In genomic region chr2:173019790-173020189, GRCm38 (mm10) we compare ENCODE assay signal across 8 mouse cellular contexts. TPM values are rescaled to one million over a fixed set of nuclear protein-coding genes. Genes with fewer than 3 reads are reported as not detected.
DNase-seq lines count a peak whose midpoint lies in the region; ATAC-seq and TF ChIP-seq lines count a peak whose summit lies in the region.

No protein-coding gene starts in this region.

- H3K4me1 ChIP-seq in ES-E14 (ENCODE audit: control insufficient read depth in 2 of 2, insufficient read depth in 2 of 2, low read length in 2 of 2, poor library complexity in 1 of 2) = peaks cover 0 to 19% of the 10 kb centered on the region in 2 experiments; a peak in 3 of 4 replicates
- H3K4me1 ChIP-seq in hindbrain, embryonic 11.5 days (replicated peaks; ENCODE audit: control insufficient read depth, insufficient read depth, low read length) = peaks cover 19% of the 10 kb centered on the region

- H3K36me3 ChIP-seq in ES-E14 (ENCODE audit: control insufficient read depth, insufficient read depth, low read length, poor library complexity, severe bottlenecking) = peaks cover 25% of the 10 kb centered on the region
- peaks cover 3% of the 10 kb centered on the region; the same call in 1 of the 2 replicates for H3K36me3 ChIP-seq in hindbrain, embryonic 11.5 days (ENCODE audit: control insufficient read depth, insufficient read depth, low read length)

- DNase-seq in ES-E14 (ENCODE audit: low read depth, low spot score) = peak; percentile 76
- DNase-seq in cerebellum, adult 9-10 months = peak; percentile 86
- peak; percentile 69 to 81 for DNase-seq in frontal cortex, adult 2 months (ENCODE audit: extremely low spot score in 1 of 2, low spot score in 1 of 2)
- DNase-seq in hindbrain, embryonic 11.5 days (ENCODE audit: low spot score) = peak; percentile 90
- DNase-seq in layer of hippocampus, postnatal 14 days (ENCODE audit: low spot score in 2 of 2) = peak; percentile 70 to 83
- DNase-seq in lung, postnatal 10 days = peak; percentile 95
- peak; percentile 75 for DNase-seq in ovary, postnatal 14 days (ENCODE audit: low spot score)
- DNase-seq in thymus, postnatal 10 days (ENCODE audit: low spot score in 2 of 2) = peak; percentile 94 to 95

- peaks cover 19% of the 10 kb centered on the region for H3K27me3 ChIP-seq in hindbrain, embryonic 11.5 days (ENCODE audit: control insufficient read depth, insufficient read depth, low read length)

- WGBS in hindbrain, embryonic 11.5 days = under 1% methylated on average over 28 of the region's 29 CpGs

- H3K4me3 ChIP-seq in ES-E14 (ENCODE audit: insufficient read depth in 1 of 2, low read depth in 1 of 2, low read length in 2 of 2, poor library complexity in 1 of 2, severe bottlenecking in 1 of 2) = peak overlapping the region; percentile 32 to 49
- peak overlapping the region; percentile 31 for H3K4me3 ChIP-seq in hindbrain, embryonic 11.5 days (ENCODE audit: low read depth, low read length)

- H3K27ac ChIP-seq in ES-E14 (ENCODE audit: insufficient read depth, low read depth, low read length, poor library complexity, severe bottlenecking) = no peak overlapping the region
- H3K27ac ChIP-seq in hindbrain, embryonic 11.5 days (ENCODE audit: low read depth, low read length) = no peak overlapping the region

- in situ Hi-C loops in ES-E14 (cut with MboI; ENCODE audit: low sequenced_read_pairs in 2 of 2, unreplicated experiment in 2 of 2) = no loop called here

- H3K4me2 ChIP-seq in hindbrain, embryonic 11.5 days (replicated peaks; ENCODE audit: low read depth, low read length) = peak overlapping the region; percentile 71

- no peaks in the 10 kb centered on the region for H3K9me3 ChIP-seq in ES-E14 (ENCODE audit: control insufficient read depth, insufficient read depth, low read depth, low read length)
- no peaks in the 10 kb centered on the region for H3K9me3 ChIP-seq in hindbrain, embryonic 11.5 days (ENCODE audit: control insufficient read depth, low read length)

- ATAC-seq in hindbrain, embryonic 11.5 days (ENCODE audit: low FRiP score) = peak; percentile 63

- peak overlapping the region; percentile 45; the same call in 1 of the 2 replicates for H3K9ac ChIP-seq in ES-E14 (ENCODE audit: insufficient read depth, low read depth, low read length, poor library complexity, severe bottlenecking)
- 0 out of 2 replicates have a peak overlapping the region, but pooled peaks have one; percentile 40 for H3K9ac ChIP-seq in hindbrain, embryonic 11.5 days (ENCODE audit: low read depth, low read length)

TF ChIP-seq in ES-E14, 5 proteins besides CTCF, POLR2A, EP300 and RAD21:
- TF ChIP-seq CHD2 (IDR thresholded peaks at IDR 0.05; ENCODE audit: low read depth, low read length) (no peak), HCFC1 (IDR thresholded peaks at IDR 0.05; ENCODE audit: borderline replicate concordance, insufficient read depth, low read length) (peak; percentile 83)

RNA-seq across cellular contexts. Expression of gene Rbm38, which starts 0.5 kb away (rescaled TPM):
- 23.9 and 26.7 TPM in 2 replicates for total RNA-seq in ES-E14 (2012; rRNA removed)
- polyA plus RNA-seq in frontal cortex, adult 2 months (2012; rRNA removed) = 5.1 and 6.8 TPM in 2 replicates
- 57.0 and 63.3 TPM in 2 replicates for polyA plus RNA-seq in hindbrain, embryonic 11.5 days (2014; fragmentation: Nextera tagmentation; extraction: Ambion mirVana)
- 1 to 10 TPM; 4.1 to 6.6 TPM for total RNA-seq in layer of hippocampus, postnatal 14 days (2021)

RNA-seq across cellular contexts. Expression of gene Rae1, which starts 19.9 kb away (rescaled TPM):
- 120 and 123 TPM in 2 replicates for total RNA-seq in ES-E14 (2012; rRNA removed)
- 69.7 and 82.4 TPM in 2 replicates for polyA plus RNA-seq in frontal cortex, adult 2 months (2012; rRNA removed)
- 134 TPM in 2 replicates for polyA plus RNA-seq in hindbrain, embryonic 11.5 days (2014; fragmentation: Nextera tagmentation; extraction: Ambion mirVana)
- 10 to 100 TPM; 71.8 to 75.5 TPM for total RNA-seq in layer of hippocampus, postnatal 14 days (2021)

RNA-seq across cellular contexts. Expression of gene Spo11, which starts 42.3 kb away (rescaled TPM):
- total RNA-seq in ES-E14 (2012; rRNA removed) = 0.05 and 0.13 TPM in 2 replicates
- polyA plus RNA-seq in frontal cortex, adult 2 months (2012; rRNA removed) = 0.76 and 1.0 TPM in 2 replicates
- 0.71 and 0.74 TPM in 2 replicates for polyA plus RNA-seq in hindbrain, embryonic 11.5 days (2014; fragmentation: Nextera tagmentation; extraction: Ambion mirVana)
- under 1 TPM in 1 of 2 experiments, not detected in 1; 0.24 TPM for total RNA-seq in layer of hippocampus, postnatal 14 days (2021)
